Mouse (Mus musculus) midbrain, embryonic 15.5 days (tissue): ENCODE measurements around the gene Hps6. TPM values are rescaled to one million over a fixed set of nuclear protein-coding genes. Genes with fewer than 3 reads are reported as not detected.

Experiments
- polyA plus RNA-seq: library from polyadenylated mRNA; unstranded; fragments of >200 nt; fragmentation: Nextera tagmentation; extraction: Ambion mirVana; gene quantifications from 2 replicates; pipeline ENCODE4 v1.2.1, GENCODE M21; 2015

Gene Hps6
- polyA plus RNA-seq, 1 experiment from 2014 or later: 3.9 TPM

Other genes with a start within 250 kb of the Hps6 start
- 91.4 TPM in 2 replicates for gene Mgea5, start 219.7 kb upstream of the Hps6 start, polyA plus RNA-seq
- gene Kcnip2, start 187.4 kb upstream of the Hps6 start, polyA plus RNA-seq: 7.0 and 7.2 TPM in 2 replicates
- 25.4 and 25.9 TPM in 2 replicates for gene Armh3, start 5.0 kb upstream of the Hps6 start, polyA plus RNA-seq
- 22.0 and 22.5 TPM in 2 replicates for gene Pprc1, start 41.4 kb downstream of the Hps6 start, polyA plus RNA-seq
- gene Ldb1, start 41.7 kb downstream of the Hps6 start, polyA plus RNA-seq: 122 and 129 TPM in 2 replicates
- gene Nolc1, start 72.4 kb downstream of the Hps6 start, polyA plus RNA-seq: 65.5 and 70.3 TPM in 2 replicates
- gene Elovl3, start 128.4 kb downstream of the Hps6 start, polyA plus RNA-seq: 0.49 and 0.52 TPM in 2 replicates
- gene Pitx3, start 144.8 kb downstream of the Hps6 start, polyA plus RNA-seq: 4.5 and 6.2 TPM in 2 replicates
- 79.0 and 83.0 TPM in 2 replicates for gene Gbf1, start 149.0 kb downstream of the Hps6 start, polyA plus RNA-seq